Mouse (Mus musculus): ENCODE results near the gene Ptms. TPM values are rescaled to one million over a fixed set of nuclear protein-coding genes. Genes with fewer than 3 reads are reported as not detected.

Gene Ptms
- polyA plus RNA-seq (2012; rRNA removed): 807 and 1,011 TPM in 2 replicates

GRCm38 (mm10) chr6:124919695-124920317 is at the start of gene Ptms:
Gene Ptms, minus strand, starts transcription at chr6:124920103.
- peak; percentile 74 for DNase-seq (ENCODE audit: low spot score)

- DNase-seq (ENCODE audit: low spot score): no peak
Observed at GRCm38 (mm10) chr6:124967766-124968165, 47.9 kb upstream of the Ptms start.

- no peak for DNase-seq (ENCODE audit: low spot score)
Observed at GRCm38 (mm10) chr6:124966466-124967118, 46.7 kb upstream of the Ptms start.

- DNase-seq (ENCODE audit: low spot score): no peak
Observed at GRCm38 (mm10) chr6:124965747-124966146, 45.8 kb upstream of the Ptms start.

- peak; percentile 98 for DNase-seq (ENCODE audit: low spot score)
Observed at GRCm38 (mm10) chr6:124965088-124965719, 45.3 kb upstream of the Ptms start, which contains the start of gene Cops7a. Gene Cops7a, minus strand, starts transcription at chr6:124965538.

- DNase-seq (ENCODE audit: low spot score): no peak
Observed at GRCm38 (mm10) chr6:124964638-124965037, 44.7 kb upstream of the Ptms start.

- DNase-seq (ENCODE audit: low spot score): no peak
Observed at GRCm38 (mm10) chr6:124961021-124961420, 41.1 kb upstream of the Ptms start.

GRCm38 (mm10) chr6:124959960-124960359 is 40.1 kb upstream of the Ptms start:
- no peak for DNase-seq (ENCODE audit: low spot score)

- no peak for DNase-seq (ENCODE audit: low spot score)
Observed at GRCm38 (mm10) chr6:124958127-124958526, 38.2 kb upstream of the Ptms start.

- no peak for DNase-seq (ENCODE audit: low spot score)
Observed at GRCm38 (mm10) chr6:124955212-124955611, 35.3 kb upstream of the Ptms start.

GRCm38 (mm10) chr6:124953991-124954715 is 34.2 kb upstream of the Ptms start:
- DNase-seq (ENCODE audit: low spot score): no peak

- DNase-seq (ENCODE audit: low spot score): no peak
Observed at GRCm38 (mm10) chr6:124943526-124943925, 23.6 kb upstream of the Ptms start.

GRCm38 (mm10) chr6:124941679-124942078 is 21.8 kb upstream of the Ptms start:
- DNase-seq (ENCODE audit: low spot score): no peak

- no peak for DNase-seq (ENCODE audit: low spot score)
Observed at GRCm38 (mm10) chr6:124938554-124938953, 18.7 kb upstream of the Ptms start.

GRCm38 (mm10) chr6:124937493-124937892 is 17.6 kb upstream of the Ptms start:
- DNase-seq (ENCODE audit: low spot score): no peak

GRCm38 (mm10) chr6:124936681-124937080 is 16.8 kb upstream of the Ptms start:
- DNase-seq (ENCODE audit: low spot score): no peak

GRCm38 (mm10) chr6:124934670-124935069 is 14.8 kb upstream of the Ptms start:
- no peak for DNase-seq (ENCODE audit: low spot score)

GRCm38 (mm10) chr6:124933127-124933526 is 13.2 kb upstream of the Ptms start:
- DNase-seq (ENCODE audit: low spot score): no peak

- DNase-seq (ENCODE audit: low spot score): no peak
Observed at GRCm38 (mm10) chr6:124932314-124932695, 12.4 kb upstream of the Ptms start.

GRCm38 (mm10) chr6:124931525-124932313 is 11.8 kb upstream of the Ptms start:
- no peak for DNase-seq (ENCODE audit: low spot score)

- peak; percentile 98 for DNase-seq (ENCODE audit: low spot score)
Observed at GRCm38 (mm10) chr6:124930754-124931524, 11.0 kb upstream of the Ptms start, which contains the start of gene Mlf2. Gene Mlf2, plus strand, starts transcription at chr6:124931386.

Measured in urinary bladder, adult 2 months (tissue).